Mouse (Mus musculus) thymus, adult 2 months (tissue): ENCODE measurements at regions not wholly inside any gene's neighbourhood (a gene's known extent, or its start where the extent isn't known, plus 50 kb on each side); places are given as distances from the start of the nearest gene placed in this dataset.

Source experiments
- DNase-seq: peaks from one replicate; pipeline ENCODE4 v3.0.0; 2021
- H3K27ac ChIP-seq: fragments of 200-500 bp; 2 replicates; pipeline ENCODE4 v1.5.1; 2012; ENCODE audit warnings: low read length, control low read depth; ENCODE audit not compliant: control insufficient read depth, insufficient read depth
- H3K27me3 ChIP-seq: fragments of 200-500 bp; 2 replicates; pipeline ENCODE4 v1.6.1; 2012; ENCODE audit warnings: mild to moderate bottlenecking, low read length, moderate library complexity, mixed read lengths; ENCODE audit not compliant: control insufficient read depth, insufficient read depth
- H3K36me3 ChIP-seq: fragments of 200-500 bp; 2 replicates; pipeline ENCODE4 v1.6.1; 2012; ENCODE audit warnings: mild to moderate bottlenecking, low read length, moderate library complexity; ENCODE audit not compliant: control insufficient read depth, insufficient read depth
- H3K4me1 ChIP-seq: fragments of 200-500 bp; replicated peaks from 2 replicates; pipeline ENCODE4 v1.6.1; 2012; ENCODE audit warnings: low read length; ENCODE audit not compliant: control insufficient read depth, insufficient read depth
- H3K4me3 ChIP-seq: fragments of 200-500 bp; 2 replicates; pipeline ENCODE4 v1.5.1; 2012; ENCODE audit warnings: mild to moderate bottlenecking, low read length, control low read depth, moderate library complexity; ENCODE audit not compliant: control insufficient read depth, insufficient read depth
- CTCF ChIP-seq: fragments of 200-500 bp; IDR thresholded peaks from 2 replicates; pipeline ENCODE4 v1.5.1; 2012; ENCODE audit warnings: mild to moderate bottlenecking, control low read depth, low read length, moderate library complexity, borderline replicate concordance; ENCODE audit not compliant: control insufficient read depth, poor library complexity, insufficient read depth; ENCODE audit errors: extremely low read depth
- POLR2A ChIP-seq: fragments of 200-500 bp; IDR thresholded peaks from 2 replicates; pipeline ENCODE4 v1.6.1; 2012; ENCODE audit warnings: mild to moderate bottlenecking, low read length, control low read depth, moderate library complexity; ENCODE audit not compliant: control insufficient read depth, poor library complexity, insufficient read depth; ENCODE audit errors: extremely low read depth
- WGBS: fragments of 180-500 bp; shearing (Covaris S2); methylation state at CpG from one replicate; pipeline ENCODE4 v1.1.7; 2018; 5-methylcytosine and 5-hydroxymethylcytosine counted together

DNA sequence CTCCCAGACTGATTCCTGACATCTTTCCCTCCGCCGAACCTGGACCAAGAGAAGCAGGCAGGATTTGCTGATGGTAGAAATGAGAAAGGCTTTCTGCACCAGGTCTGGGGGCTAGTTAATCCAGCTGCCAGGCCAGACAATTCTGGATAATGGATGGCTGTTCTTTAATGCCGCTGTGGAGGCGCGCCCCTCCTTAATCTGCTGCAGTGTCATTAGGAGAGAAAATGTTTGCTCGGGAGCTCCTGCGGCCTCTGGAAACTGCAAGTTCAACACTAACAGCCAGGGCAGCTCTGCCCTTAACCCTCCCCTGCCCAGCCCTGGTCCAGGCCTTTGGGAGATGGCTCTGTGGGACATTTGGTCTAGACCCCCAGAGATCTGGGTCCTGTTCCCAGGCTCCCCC is 380.5 kb downstream of the Ptpru start:
- no peak for DNase-seq
- H3K4me3 ChIP-seq, result no peak overlapping the region
- H3K36me3 ChIP-seq, result no peaks in the 10 kb centered on the region
- no peaks in the 10 kb centered on the region for H3K4me1 ChIP-seq
- 86% methylated on average over 7 of the region's 7 CpGs for WGBS
- TF ChIP-seq POLR2A, result no peak
- TF ChIP-seq CTCF, result no peak
- no peaks in the 10 kb centered on the region for H3K27me3 ChIP-seq
- H3K27ac ChIP-seq, result no peak overlapping the region

DNA sequence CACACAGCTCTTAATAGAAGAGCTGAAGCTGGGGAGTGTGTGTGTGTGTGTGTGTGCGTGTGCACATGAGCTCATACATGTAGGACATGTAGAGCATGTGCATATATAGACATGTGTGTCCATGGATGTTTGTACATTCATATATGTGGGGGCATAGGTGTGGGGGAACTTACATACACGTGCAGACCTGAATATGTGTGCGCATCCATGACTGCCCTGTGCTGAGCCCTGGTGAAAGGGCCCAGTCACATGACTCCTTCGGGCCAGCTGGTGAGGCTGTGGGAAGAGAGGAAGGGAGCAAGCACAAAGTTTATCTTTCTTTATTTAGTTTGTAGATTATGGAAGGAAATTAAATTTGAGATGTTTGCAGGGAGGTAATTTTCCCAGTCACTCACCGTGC is 378.3 kb downstream of the Ptpru start:
- H3K27me3 ChIP-seq, result no peaks in the 10 kb centered on the region
- H3K4me1 ChIP-seq, result no peaks in the 10 kb centered on the region
- DNase-seq, result no peak
- WGBS, result 86% methylated on average over 5 of the region's 5 CpGs
- TF ChIP-seq POLR2A (no peak), CTCF (no peak)
- no peak overlapping the region for H3K27ac ChIP-seq
- no peaks in the 10 kb centered on the region for H3K36me3 ChIP-seq
- H3K4me3 ChIP-seq, result no peak overlapping the region

DNA sequence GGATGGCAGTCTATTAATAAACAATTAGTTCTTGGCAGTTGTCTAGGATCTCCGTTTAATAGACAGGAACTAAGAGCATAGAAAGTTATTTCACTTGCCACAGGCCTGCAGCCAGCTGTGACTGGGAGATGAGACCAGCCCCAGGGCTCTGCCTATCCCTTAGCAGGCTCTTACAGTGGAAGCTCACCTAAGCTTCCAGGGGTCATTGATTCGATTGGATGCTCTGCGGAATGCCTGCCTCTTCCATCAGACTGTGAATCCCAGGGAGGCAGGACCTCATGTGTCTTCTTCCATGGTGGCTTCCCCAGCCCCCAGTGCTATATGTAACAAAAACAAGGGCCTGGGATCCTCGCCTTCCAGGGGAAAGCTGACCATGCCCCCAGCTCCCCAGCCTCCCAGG is 376.8 kb downstream of the Ptpru start:
- 69% methylated on average over 4 of the region's 4 CpGs for WGBS
- Histone ChIP-seq H3K4me1 (no peaks in the 10 kb centered on the region), H3K27me3 (no peaks in the 10 kb centered on the region), H3K4me3 (no peak overlapping the region), H3K36me3 (no peaks in the 10 kb centered on the region), H3K27ac (no peak overlapping the region)
- no peak for DNase-seq
- TF ChIP-seq CTCF, result no peak
- TF ChIP-seq POLR2A, result no peak

DNA sequence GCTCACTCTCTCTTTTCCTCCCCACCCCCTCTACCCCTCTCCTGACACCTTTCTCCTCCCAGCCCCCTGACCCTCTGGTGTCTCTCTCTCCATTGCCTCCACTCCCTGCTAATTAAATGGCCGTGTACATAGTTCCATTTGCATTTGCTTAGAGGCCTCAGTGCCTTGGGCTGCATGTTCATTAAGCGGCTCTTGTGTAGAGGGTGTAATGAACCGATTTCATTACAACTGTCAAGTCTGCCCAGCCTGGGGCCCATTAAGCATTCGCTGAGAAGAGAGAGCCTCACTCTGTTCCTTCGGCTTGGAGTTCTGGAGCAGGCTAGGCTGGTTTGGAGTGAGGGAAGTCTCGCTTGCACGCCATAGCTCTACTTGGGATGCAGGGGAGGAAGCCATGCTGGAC is 376.4 kb downstream of the Ptpru start:
- WGBS, result 81% methylated on average over 7 of the region's 7 CpGs
- H3K27me3 ChIP-seq, result no peaks in the 10 kb centered on the region
- no peak overlapping the region for H3K4me3 ChIP-seq
- H3K27ac ChIP-seq, result no peak overlapping the region
- no peaks in the 10 kb centered on the region for H3K4me1 ChIP-seq
- DNase-seq, result no peak
- no peaks in the 10 kb centered on the region for H3K36me3 ChIP-seq
- TF ChIP-seq POLR2A (no peak), CTCF (no peak)

GRCm38 (mm10) chr4:131475023-131475422 is 363.1 kb downstream of the Ptpru start:
- 71% methylated on average over 6 of the region's 6 CpGs for WGBS
- Histone ChIP-seq H3K4me3 (no peak overlapping the region), H3K36me3 (no peaks in the 10 kb centered on the region), H3K27me3 (no peaks in the 10 kb centered on the region), H3K4me1 (no peaks in the 10 kb centered on the region), H3K27ac (no peak overlapping the region)
- TF ChIP-seq CTCF (0 out of 2 replicates have a peak, but pooled peaks have one; percentile 14), POLR2A (no peak)
- DNase-seq, result no peak

GRCm38 (mm10) chr4:131478923-131479322 is 359.2 kb downstream of the Ptpru start:
- Histone ChIP-seq H3K27ac (no peak overlapping the region), H3K4me3 (no peak overlapping the region), H3K36me3 (no peaks in the 10 kb centered on the region), H3K4me1 (no peaks in the 10 kb centered on the region), H3K27me3 (no peaks in the 10 kb centered on the region)
- 75% methylated on average over 9 of the region's 9 CpGs for WGBS
- DNase-seq, result no peak
- no peak for TF ChIP-seq CTCF
- no peak for TF ChIP-seq POLR2A

- WGBS, result 69% methylated on average over 15 of the region's 15 CpGs
- H3K36me3 ChIP-seq, result no peaks in the 10 kb centered on the region
- DNase-seq, result no peak
- no peaks in the 10 kb centered on the region for H3K4me1 ChIP-seq
- no peaks in the 10 kb centered on the region for H3K27me3 ChIP-seq
- no peak overlapping the region for H3K4me3 ChIP-seq
- TF ChIP-seq POLR2A, result no peak
- no peak for TF ChIP-seq CTCF
- H3K27ac ChIP-seq, result no peak overlapping the region
These were observed 354.0 kb downstream of the Ptpru start for GRCm38 (mm10) chr4:131483958-131484605.
